ENCODE assay signal across 32 mouse cellular contexts in genomic region chr2:40431335-40431734, GRCm38 (mm10).
DNase-seq lines count a peak whose midpoint lies in the region; ATAC-seq and TF ChIP-seq lines count a peak whose summit lies in the region.
"Had no signal": no experiment of that assay in that cellular context is flagged by ENCODE, and none has a peak within 500 bp of the region (broad histone marks: within the 10 kb centered on the region; RNA-seq: fewer than 3 reads in every experiment).

No protein-coding gene starts in this region.

- H3K4me1 ChIP-seq in midbrain, embryonic 12.5 days: no peaks in the 10 kb centered on the region
- no peaks in the 10 kb centered on the region for H3K4me1 ChIP-seq in midbrain, postnatal 0 days (ENCODE audit: insufficient read depth, low read length)
- no peaks in the 10 kb centered on the region for H3K4me1 ChIP-seq in neural tube, embryonic 11.5 days (ENCODE audit: control insufficient read depth, insufficient read depth, low read length)
- no peaks in the 10 kb centered on the region for H3K4me1 ChIP-seq in midbrain, embryonic 16.5 days (ENCODE audit: control insufficient read depth, insufficient read depth, low read length)
- H3K4me1 ChIP-seq: embryonic facial prominence, embryonic 10.5 days; embryonic facial prominence, embryonic 13.5 days; forebrain, embryonic 10.5 days; forebrain, embryonic 15.5 days; heart, embryonic 12.5 days; heart, embryonic 15.5 days; hindbrain, embryonic 10.5 days; hindbrain, embryonic 13.5 days; intestine, embryonic 15.5 days had no signal

- DNase-seq in midbrain, postnatal 0 days (ENCODE audit: low spot score): no peak
- no peak for DNase-seq in neural tube, embryonic 11.5 days (ENCODE audit: low spot score)
- DNase-seq in neural tube, embryonic 10.5 days (ENCODE audit: extremely low spot score, low spot score): no peak
- DNase-seq: adrenal gland, postnatal 10 days; adrenal gland, postnatal 36 days; B cell, adult 2 months; cerebellum, adult 11-12 months; cerebellum, adult 8-10 months; cerebellum, postnatal 10 days; cerebellum, postnatal 36 days; embryo, embryonic 11 days; gastrocnemius, adult 2 months; gastrocnemius, postnatal 14 days; heart, adult 11 months; heart, postnatal 10 days; heart, postnatal 36 days had no signal

- H3K4me3 ChIP-seq in midbrain, embryonic 12.5 days: no peak overlapping the region
- no peak overlapping the region for H3K4me3 ChIP-seq in midbrain, postnatal 0 days (ENCODE audit: low read depth, low read length)
- H3K4me3 ChIP-seq in neural tube, embryonic 11.5 days (ENCODE audit: low read depth, low read length): no peak overlapping the region
- no peak overlapping the region for H3K4me3 ChIP-seq in midbrain, embryonic 16.5 days (ENCODE audit: low read depth, low read length)
- H3K4me3 ChIP-seq: embryonic facial prominence, embryonic 10.5 days; embryonic facial prominence, embryonic 13.5 days; forebrain, embryonic 10.5 days; forebrain, embryonic 15.5 days; gastrocnemius, adult 2 months; heart, embryonic 12.5 days; heart, embryonic 15.5 days; hindbrain, embryonic 10.5 days; hindbrain, embryonic 13.5 days; intestine, embryonic 15.5 days had no signal

- ATAC-seq in midbrain, embryonic 12.5 days (ENCODE audit: low FRiP score, low read depth): peak; percentile 41; the same call in 1 of the 2 replicates
- ATAC-seq in midbrain, postnatal 0 days (ENCODE audit: low FRiP score): no peak
- peak; percentile 35; the same call in 1 of the 2 replicates for ATAC-seq in neural tube, embryonic 11.5 days (ENCODE audit: insufficient read depth, low FRiP score, low TSS enrichment)
- ATAC-seq in midbrain, embryonic 16.5 days: peak; percentile 32; the same call in 1 of the 2 replicates
- ATAC-seq in erythroblast, adult 5-6 weeks (replicated peaks; ENCODE audit: low FRiP score, poor library complexity, severe bottlenecking): no peak
- ATAC-seq: forebrain, embryonic 15.5 days; hindbrain, embryonic 16.5 days; intestine, embryonic 15.5 days; Patski had no signal

- no peaks in the 10 kb centered on the region for H3K9me3 ChIP-seq in midbrain, embryonic 12.5 days
- no peaks in the 10 kb centered on the region for H3K9me3 ChIP-seq in midbrain, postnatal 0 days (ENCODE audit: low read length)
- no peaks in the 10 kb centered on the region for H3K9me3 ChIP-seq in neural tube, embryonic 11.5 days (ENCODE audit: control insufficient read depth, low read length)
- no peaks in the 10 kb centered on the region for H3K9me3 ChIP-seq in midbrain, embryonic 16.5 days (replicated peaks; ENCODE audit: control insufficient read depth, low read length, poor library complexity, severe bottlenecking)
- H3K9me3 ChIP-seq: embryonic facial prominence, embryonic 10.5 days; embryonic facial prominence, embryonic 13.5 days; forebrain, embryonic 10.5 days; forebrain, embryonic 15.5 days; G1E; heart, embryonic 12.5 days; heart, embryonic 15.5 days; hindbrain, embryonic 10.5 days; hindbrain, embryonic 13.5 days; intestine, embryonic 15.5 days had no signal

- no peak for TF ChIP-seq CTCF in midbrain, postnatal 0 days (IDR thresholded peaks at IDR 0.05)

- H3K27me3 ChIP-seq in midbrain, embryonic 12.5 days: no peaks in the 10 kb centered on the region
- H3K27me3 ChIP-seq in midbrain, postnatal 0 days (ENCODE audit: insufficient read depth, low read length): no peaks in the 10 kb centered on the region
- H3K27me3 ChIP-seq in neural tube, embryonic 11.5 days (ENCODE audit: control insufficient read depth, insufficient read depth, low read length): no peaks in the 10 kb centered on the region
- H3K27me3 ChIP-seq in midbrain, embryonic 16.5 days (ENCODE audit: control insufficient read depth, insufficient read depth, low read depth, low read length): no peaks in the 10 kb centered on the region
- H3K27me3 ChIP-seq: CH12.LX; embryonic facial prominence, embryonic 13.5 days; forebrain, embryonic 15.5 days; heart, embryonic 12.5 days; heart, embryonic 15.5 days; hindbrain, embryonic 13.5 days; intestine, embryonic 15.5 days; Patski had no signal

- H3K9ac ChIP-seq in midbrain, embryonic 12.5 days (replicated peaks): no peak overlapping the region
- no peak overlapping the region for H3K9ac ChIP-seq in midbrain, postnatal 0 days (replicated peaks; ENCODE audit: low read length, poor library complexity, severe bottlenecking)
- H3K9ac ChIP-seq in neural tube, embryonic 11.5 days (ENCODE audit: low read length): no peak overlapping the region
- no peak overlapping the region for H3K9ac ChIP-seq in midbrain, embryonic 16.5 days (ENCODE audit: low read depth, low read length)
- H3K9ac ChIP-seq: embryonic facial prominence, embryonic 13.5 days; forebrain, embryonic 15.5 days; heart, embryonic 12.5 days; heart, embryonic 15.5 days; hindbrain, embryonic 13.5 days; intestine, embryonic 15.5 days had no signal

- no peak overlapping the region for H3K27ac ChIP-seq in midbrain, embryonic 12.5 days (replicated peaks)
- no peak overlapping the region for H3K27ac ChIP-seq in midbrain, postnatal 0 days (ENCODE audit: low read depth, low read length)
- H3K27ac ChIP-seq in neural tube, embryonic 11.5 days (ENCODE audit: low read depth, low read length): no peak overlapping the region
- no peak overlapping the region for H3K27ac ChIP-seq in midbrain, embryonic 16.5 days (ENCODE audit: low read length)
- H3K27ac ChIP-seq: embryonic facial prominence, embryonic 10.5 days; embryonic facial prominence, embryonic 13.5 days; forebrain, embryonic 10.5 days; forebrain, embryonic 15.5 days; gastrocnemius, adult 2 months; heart, embryonic 15.5 days; hindbrain, embryonic 10.5 days; hindbrain, embryonic 13.5 days; intestine, embryonic 15.5 days had no signal

- no peak overlapping the region for H3K4me2 ChIP-seq in midbrain, embryonic 12.5 days (replicated peaks)
- H3K4me2 ChIP-seq in midbrain, postnatal 0 days (ENCODE audit: low read depth, low read length, poor library complexity, severe bottlenecking): no peak overlapping the region
- no peak overlapping the region for H3K4me2 ChIP-seq in neural tube, embryonic 11.5 days (ENCODE audit: low read depth)
- H3K4me2 ChIP-seq in midbrain, embryonic 16.5 days (ENCODE audit: low read length): no peak overlapping the region
- H3K4me2 ChIP-seq: embryonic facial prominence, embryonic 13.5 days; forebrain, embryonic 15.5 days; heart, embryonic 12.5 days; heart, embryonic 15.5 days; hindbrain, embryonic 13.5 days; intestine, embryonic 15.5 days had no signal

- no peaks in the 10 kb centered on the region for H3K36me3 ChIP-seq in midbrain, embryonic 12.5 days
- no peaks in the 10 kb centered on the region for H3K36me3 ChIP-seq in midbrain, postnatal 0 days (ENCODE audit: insufficient read depth, low read length)
- H3K36me3 ChIP-seq in neural tube, embryonic 11.5 days (ENCODE audit: control insufficient read depth, insufficient read depth, low read length): no peaks in the 10 kb centered on the region
- H3K36me3 ChIP-seq in midbrain, embryonic 16.5 days (ENCODE audit: control insufficient read depth, insufficient read depth, low read length): no peaks in the 10 kb centered on the region
- H3K36me3 ChIP-seq: embryonic facial prominence, embryonic 10.5 days; embryonic facial prominence, embryonic 13.5 days; forebrain, embryonic 10.5 days; forebrain, embryonic 15.5 days; G1E; heart, embryonic 12.5 days; heart, embryonic 15.5 days; hindbrain, embryonic 10.5 days; hindbrain, embryonic 13.5 days; intestine, embryonic 15.5 days had no signal

- WGBS in midbrain, embryonic 12.5 days: 63% methylated on average over 2 of the region's 2 CpGs
- WGBS in midbrain, postnatal 0 days: 44% methylated on average over 2 of the region's 2 CpGs
- WGBS in neural tube, embryonic 11.5 days: 63% methylated on average over 2 of the region's 2 CpGs
- 43% methylated on average over 2 of the region's 2 CpGs for WGBS in midbrain, embryonic 16.5 days

Comparison
In these comparisons a context has a peak if more than half of its experiments do, and no peak if none do; other contexts are left out.
1. ATAC-seq: peak in midbrain, embryonic 12.5 days (single experiment), neural tube, embryonic 11.5 days (single experiment) and midbrain, embryonic 16.5 days (single experiment); none in midbrain, postnatal 0 days (single experiment) and erythroblast, adult 5-6 weeks (single experiment).